Mouse (Mus musculus): ENCODE measurements at regions not wholly inside any gene's neighbourhood (a gene's known extent, or its start where the extent isn't known, plus 50 kb on each side); places are given as distances from the start of the nearest gene placed in this dataset.

DNA sequence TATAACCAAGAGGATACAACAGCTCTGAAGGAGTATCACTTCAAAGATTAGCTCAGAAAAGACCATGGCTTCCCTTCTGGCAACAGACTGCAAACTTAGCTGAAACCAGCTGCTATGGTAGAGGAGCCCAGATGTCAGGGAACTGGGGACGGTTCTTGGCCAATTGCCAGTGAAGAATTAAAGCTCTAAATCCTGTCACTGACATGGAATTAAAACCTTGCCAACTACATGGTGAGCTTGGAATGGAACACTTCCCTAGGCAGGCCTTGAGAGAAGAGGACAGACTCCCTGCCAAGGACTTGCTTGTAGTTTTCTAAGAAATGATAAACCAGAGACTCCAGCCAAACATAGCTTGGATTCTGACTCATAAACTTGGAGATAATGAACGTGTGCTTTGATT is 644.7 kb upstream of the Ddx18 start:
- TF ChIP-seq CTCF (IDR thresholded peaks at IDR 0.05; ENCODE audit: low read depth, low read length) (no peak), POLR2A (IDR thresholded peaks at IDR 0.05; ENCODE audit: extremely low read depth, insufficient read depth, low read length) (no peak)

Data from liver, adult 2 months (tissue).